Mouse (Mus musculus) forebrain, embryonic 16.5 days (tissue): ENCODE measurements around the gene Tmem131. TPM values are rescaled to one million over a fixed set of nuclear protein-coding genes. Genes with fewer than 3 reads are reported as not detected.
A peak's percentile ranks its signal among the peaks of the same experiment; 100 is the strongest.

Source experiments
- ATAC-seq: fragments of 200-750 bp; cut with Nextera tagmentation; 2 replicates; pipeline ENCODE4 v1.8.0; 2017; ENCODE audit warnings: mild to moderate bottlenecking, moderate library complexity
- H3K27ac ChIP-seq: fragments of 300-500 bp; sonication (generic); 2 replicates; pipeline ENCODE4 v1.5.1; 2014; ENCODE audit warnings: low read length, control low read depth
- H3K27me3 ChIP-seq: fragments of 300-500 bp; sonication (generic); replicated peaks from 2 replicates; pipeline ENCODE4 v1.6.1; 2014; ENCODE audit warnings: low read length; ENCODE audit not compliant: control insufficient read depth, insufficient read depth
- H3K36me3 ChIP-seq: fragments of 300-500 bp; sonication (generic); 2 replicates; pipeline ENCODE4 v1.6.1; 2014; ENCODE audit not compliant: control insufficient read depth, insufficient read depth
- H3K4me1 ChIP-seq: fragments of 300-500 bp; sonication (generic); replicated peaks from 2 replicates; pipeline ENCODE4 v1.6.1; 2014; ENCODE audit warnings: low read length; ENCODE audit not compliant: control insufficient read depth, insufficient read depth
- H3K4me2 ChIP-seq: fragments of 300-500 bp; sonication (generic); 2 replicates; pipeline ENCODE4 v1.6.1; 2014; ENCODE audit warnings: mild to moderate bottlenecking, low read length, control low read depth
- H3K4me3 ChIP-seq: fragments of 300-500 bp; sonication (generic); replicated peaks from 2 replicates; pipeline ENCODE4 v1.5.1; 2014; ENCODE audit warnings: mild to moderate bottlenecking, low read length, control low read depth
- H3K9ac ChIP-seq: fragments of 300-500 bp; sonication (generic); replicated peaks from 2 replicates; pipeline ENCODE4 v1.6.1; 2014; ENCODE audit warnings: low read depth, low read length, control low read depth
- H3K9me3 ChIP-seq: fragments of 300-500 bp; sonication (generic); 2 replicates; pipeline ENCODE4 v1.6.1; 2016; ENCODE audit warnings: low read length; ENCODE audit not compliant: control insufficient read depth
- WGBS: fragments of 180-500 bp; shearing (Covaris S2); extraction: QIAGEN DNeasy Blood & Tissue Kit; methylation state at CpG from one replicate; pipeline ENCODE4 v1.1.7; 2014; 5-methylcytosine and 5-hydroxymethylcytosine counted together
- polyA plus RNA-seq: library from polyadenylated mRNA; unstranded; fragments of >200 nt; fragmentation: Nextera tagmentation; extraction: Ambion mirVana; gene quantifications from 2 replicates; pipeline ENCODE4 v1.2.1, GENCODE M21; 2015

Gene Tmem131
- polyA plus RNA-seq, 1 experiment from 2014 or later: 14.4 TPM

- Histone ChIP-seq H3K27me3 (no peaks in the 10 kb centered on the region), H3K9ac (no peak overlapping the region), H3K4me1 (peaks cover 3% of the 10 kb centered on the region; the same call in 1 of the 2 replicates), H3K36me3 (peaks cover 30% of the 10 kb centered on the region), H3K4me3 (no peak overlapping the region), H3K9me3 (no peaks in the 10 kb centered on the region), H3K27ac (no peak overlapping the region), H3K4me2 (no peak overlapping the region)
- ATAC-seq: no peak
- 92% methylated on average over 6 of the region's 6 CpGs for WGBS
Measured at GRCm38 (mm10) chr1:36815166-36815565, 128.3 kb downstream of the Tmem131 start.

DNA sequence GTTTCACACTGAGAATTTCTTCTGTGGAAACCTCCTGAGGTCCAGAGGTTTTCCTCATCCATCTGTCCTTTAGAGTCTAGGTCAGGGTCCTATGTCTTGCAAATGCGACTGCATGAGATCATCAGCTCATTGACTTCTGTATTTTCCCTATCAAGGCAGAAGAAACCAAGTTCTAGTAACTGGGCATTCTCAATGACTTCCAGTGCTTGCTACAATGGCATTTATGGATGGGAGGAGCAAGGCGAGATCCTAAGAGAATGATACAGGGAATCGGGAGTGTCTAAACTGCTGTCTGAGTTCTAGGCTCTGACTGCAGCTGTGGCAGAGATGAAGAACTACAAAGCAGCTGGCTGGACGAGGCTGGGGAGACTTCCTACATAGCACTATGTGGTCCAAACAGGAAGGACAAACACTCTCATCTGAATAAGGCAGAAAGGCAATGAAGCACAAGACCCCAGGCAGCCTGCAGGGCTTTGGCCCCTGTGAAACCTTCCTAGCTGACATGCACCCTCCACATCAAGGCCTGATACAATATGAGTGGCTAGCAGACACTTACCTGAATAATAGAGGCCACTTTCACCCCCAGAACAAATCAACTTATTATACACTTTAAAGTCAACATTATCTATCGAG lies 129.1 kb downstream of the Tmem131 start:
- 86% methylated on average over 5 of the region's 5 CpGs for WGBS
- peaks cover 30% of the 10 kb centered on the region for H3K36me3 ChIP-seq
- no peak for ATAC-seq

GRCm38 (mm10) chr1:36813415-36813814 lies 130.1 kb downstream of the Tmem131 start:
- peaks cover 23% of the 10 kb centered on the region for H3K36me3 ChIP-seq
- no peaks in the 10 kb centered on the region for H3K9me3 ChIP-seq
- no peaks in the 10 kb centered on the region for H3K27me3 ChIP-seq
- no peak overlapping the region for H3K4me2 ChIP-seq
- ATAC-seq: peak; percentile 83
- H3K9ac ChIP-seq: no peak overlapping the region
- 65% methylated on average over 7 of the region's 7 CpGs for WGBS
- peaks cover 3% of the 10 kb centered on the region; the same call in 1 of the 2 replicates for H3K4me1 ChIP-seq
- peak overlapping the region; percentile 70 for H3K27ac ChIP-seq
- no peak overlapping the region for H3K4me3 ChIP-seq

More for the DNA sequence above, 129.1 kb downstream of the Tmem131 start:
- Histone ChIP-seq H3K4me1 (peaks cover 3% of the 10 kb centered on the region; the same call in 1 of the 2 replicates), H3K4me2 (no peak overlapping the region), H3K9me3 (no peaks in the 10 kb centered on the region), H3K27ac (peak overlapping the region; percentile 10; the same call in 1 of the 2 replicates), H3K27me3 (no peaks in the 10 kb centered on the region), H3K9ac (no peak overlapping the region), H3K4me3 (no peak overlapping the region)

- Histone ChIP-seq H3K4me1 (peaks cover 3% of the 10 kb centered on the region; the same call in 1 of the 2 replicates), H3K27me3 (no peaks in the 10 kb centered on the region), H3K36me3 (peaks cover 28% of the 10 kb centered on the region), H3K9ac (no peak overlapping the region), H3K27ac (no peak overlapping the region), H3K4me2 (no peak overlapping the region), H3K4me3 (no peak overlapping the region), H3K9me3 (no peaks in the 10 kb centered on the region)
- WGBS: 94% methylated on average over 7 of the region's 7 CpGs
- no peak for ATAC-seq
Measured at GRCm38 (mm10) chr1:36811806-36812205, 131.7 kb downstream of the Tmem131 start.

- ATAC-seq: no peak
- H3K9ac ChIP-seq: no peak overlapping the region
- no peak overlapping the region for H3K4me2 ChIP-seq
- H3K4me1 ChIP-seq: no peaks in the 10 kb centered on the region
- H3K9me3 ChIP-seq: no peaks in the 10 kb centered on the region
- H3K27me3 ChIP-seq: no peaks in the 10 kb centered on the region
- no peak overlapping the region for H3K4me3 ChIP-seq
- H3K27ac ChIP-seq: no peak overlapping the region
- peaks cover 39% of the 10 kb centered on the region for H3K36me3 ChIP-seq
- WGBS: 93% methylated on average over 14 of the region's 14 CpGs
Measured at GRCm38 (mm10) chr1:36807782-36808565, 135.5 kb downstream of the Tmem131 start.

DNA sequence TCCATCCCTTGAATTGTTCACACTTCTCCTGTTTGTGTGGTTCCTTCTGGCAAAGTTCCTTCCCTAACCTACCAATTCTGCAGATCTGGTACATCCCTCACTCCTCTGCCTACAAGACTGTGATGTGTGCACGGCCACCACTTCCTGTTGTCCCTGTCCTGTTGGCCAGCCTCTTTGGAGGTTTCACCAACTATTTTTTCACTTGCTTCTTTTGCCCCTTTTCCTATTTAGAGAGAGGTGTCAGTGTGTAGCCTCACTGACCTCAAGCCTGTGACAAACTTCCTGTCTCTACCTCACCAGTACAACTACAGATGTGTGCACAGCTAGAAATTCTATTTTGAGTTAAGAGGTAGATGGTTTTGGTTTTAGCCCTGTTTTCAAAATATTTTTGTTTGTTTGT lies 136.4 kb downstream of the Tmem131 start:
- peaks cover 40% of the 10 kb centered on the region for H3K36me3 ChIP-seq
- WGBS: 87% methylated on average over 1 of the region's 1 CpGs
- no peak overlapping the region for H3K27ac ChIP-seq
- no peak overlapping the region for H3K4me3 ChIP-seq
- no peak overlapping the region for H3K9ac ChIP-seq
- H3K27me3 ChIP-seq: no peaks in the 10 kb centered on the region
- no peaks in the 10 kb centered on the region for H3K4me1 ChIP-seq
- no peak overlapping the region for H3K4me2 ChIP-seq
- ATAC-seq: no peak
- H3K9me3 ChIP-seq: no peaks in the 10 kb centered on the region

GRCm38 (mm10) chr1:36806181-36806905 lies 137.1 kb downstream of the Tmem131 start:
- Histone ChIP-seq H3K27me3 (no peaks in the 10 kb centered on the region), H3K4me2 (no peak overlapping the region), H3K4me1 (no peaks in the 10 kb centered on the region), H3K27ac (no peak overlapping the region), H3K36me3 (peaks cover 37% of the 10 kb centered on the region), H3K4me3 (no peak overlapping the region), H3K9me3 (no peaks in the 10 kb centered on the region), H3K9ac (no peak overlapping the region)
- WGBS: 97% methylated on average over 7 of the region's 7 CpGs
- no peak for ATAC-seq

- WGBS: 91% methylated on average over 4 of the region's 4 CpGs
- Histone ChIP-seq H3K4me1 (no peaks in the 10 kb centered on the region), H3K4me3 (no peak overlapping the region), H3K36me3 (peaks cover 32% of the 10 kb centered on the region), H3K9ac (no peak overlapping the region), H3K9me3 (no peaks in the 10 kb centered on the region), H3K27ac (no peak overlapping the region), H3K27me3 (no peaks in the 10 kb centered on the region), H3K4me2 (no peak overlapping the region)
- no peak for ATAC-seq
Measured at GRCm38 (mm10) chr1:36804833-36805232, 138.6 kb downstream of the Tmem131 start.

GRCm38 (mm10) chr1:36804259-36804658 lies 139.2 kb downstream of the Tmem131 start:
- Histone ChIP-seq H3K4me3 (no peak overlapping the region), H3K4me1 (no peaks in the 10 kb centered on the region), H3K27ac (no peak overlapping the region), H3K9me3 (no peaks in the 10 kb centered on the region), H3K36me3 (peaks cover 35% of the 10 kb centered on the region), H3K27me3 (no peaks in the 10 kb centered on the region), H3K4me2 (no peak overlapping the region), H3K9ac (no peak overlapping the region)
- ATAC-seq: no peak
- 83% methylated on average over 9 of the region's 9 CpGs for WGBS
